Mouse (Mus musculus) 3T3-L1 (cell line): ENCODE data around the gene Sgpp1.
"Not testable (repeated sequence)": the region's sequence is repeated elsewhere in the genome, so short reads cannot be mapped to it uniquely, and the experiment has no call there.

Source experiments
- DNase-seq: peaks from one replicate; pipeline ENCODE4 v3.0.0-alpha.2; 2015; ENCODE audit warnings: low read depth, low spot score

The Sgpp1 gene

GRCm38 (mm10) chr12:75731927-75732443, 3.5 kb downstream of the Sgpp1 start:
- DNase-seq: peak; percentile 41

- DNase-seq: no peak
Measured at GRCm38 (mm10) chr12:75731508-75731907, 4.0 kb downstream of the Sgpp1 start.

- no peak for DNase-seq
Measured at GRCm38 (mm10) chr12:75730458-75730857, 5.1 kb downstream of the Sgpp1 start.

DNA sequence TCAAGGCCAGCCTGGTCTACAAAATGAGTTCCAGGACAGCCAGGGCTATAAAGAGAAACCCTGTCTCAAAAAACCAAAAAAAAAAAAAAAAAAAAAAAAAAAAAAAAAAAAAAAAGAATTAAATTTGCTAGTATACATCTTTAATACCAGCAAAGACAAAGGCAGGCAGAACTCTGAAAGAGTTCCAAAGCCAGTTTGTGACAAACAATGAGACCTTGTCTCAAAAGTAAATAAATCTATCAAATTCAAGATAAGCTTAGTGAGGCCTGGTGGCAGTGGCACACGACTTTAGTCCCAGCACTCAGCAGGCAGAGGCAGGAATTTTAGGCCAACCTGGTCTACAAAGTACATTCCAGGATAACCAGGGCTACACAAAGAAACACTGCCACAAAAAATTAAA, 5.7 kb downstream of the Sgpp1 start:
- DNase-seq: no peak

GRCm38 (mm10) chr12:75727333-75728125, 8.0 kb downstream of the Sgpp1 start:
- no peak for DNase-seq

DNA sequence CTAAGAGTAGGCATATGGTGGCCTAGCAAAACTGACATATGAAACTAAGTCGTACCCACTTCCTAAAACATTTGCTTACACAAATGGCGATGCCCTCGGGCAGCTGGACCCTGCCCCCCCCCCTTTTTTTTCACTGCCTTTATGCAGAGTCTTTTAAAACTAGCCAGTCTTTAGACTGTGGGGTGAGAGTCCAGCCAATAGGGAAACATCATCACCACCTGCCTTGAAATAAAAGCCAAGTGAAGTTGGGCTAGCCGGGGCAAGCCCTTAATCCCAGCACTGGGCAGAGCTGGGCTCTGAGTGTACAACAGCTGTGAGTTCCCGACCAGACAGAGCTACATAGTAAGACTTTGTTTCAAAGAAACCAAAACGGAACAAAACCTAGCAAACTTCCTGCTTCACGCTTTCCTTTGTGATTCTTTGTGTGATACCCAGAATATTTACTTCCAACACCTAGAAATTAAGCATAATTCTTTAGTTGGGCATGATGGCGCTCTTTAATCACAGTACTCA, 9.1 kb downstream of the Sgpp1 start:
- DNase-seq: no peak

- no peak for DNase-seq
Measured at GRCm38 (mm10) chr12:75724621-75725324, 10.8 kb downstream of the Sgpp1 start.

DNA sequence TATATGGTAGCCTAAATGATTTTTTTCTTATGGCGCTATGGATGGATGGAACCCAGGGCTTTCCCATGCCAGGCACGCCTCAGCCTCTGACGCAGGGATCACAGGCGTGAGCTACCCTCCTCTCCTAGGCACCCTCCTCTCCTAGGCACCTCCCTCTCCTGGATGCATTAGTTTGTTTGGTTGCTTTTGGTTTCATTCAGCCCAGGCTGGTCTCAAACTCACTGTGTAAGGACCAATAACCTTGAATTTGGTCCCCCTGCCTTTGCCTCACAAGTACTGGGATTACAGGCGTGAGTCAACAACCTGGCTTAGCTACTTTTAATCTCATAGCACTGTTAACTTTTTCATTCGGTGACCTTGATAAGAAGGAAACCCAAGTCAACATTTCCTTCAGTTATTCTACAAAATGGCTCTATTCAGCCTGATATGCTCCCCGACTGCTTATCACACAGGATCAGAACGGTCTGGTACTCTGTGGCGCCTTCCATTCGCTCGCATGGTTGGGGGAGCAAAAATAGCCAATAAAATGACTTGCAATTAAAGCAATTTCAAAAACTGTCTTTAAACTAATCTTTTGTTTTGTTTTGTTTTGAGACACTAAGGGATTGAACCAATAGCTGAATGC, 11.6 kb downstream of the Sgpp1 start:
- no peak for DNase-seq

- DNase-seq: no peak
Measured at GRCm38 (mm10) chr12:75721941-75722340, 13.6 kb downstream of the Sgpp1 start.

DNA sequence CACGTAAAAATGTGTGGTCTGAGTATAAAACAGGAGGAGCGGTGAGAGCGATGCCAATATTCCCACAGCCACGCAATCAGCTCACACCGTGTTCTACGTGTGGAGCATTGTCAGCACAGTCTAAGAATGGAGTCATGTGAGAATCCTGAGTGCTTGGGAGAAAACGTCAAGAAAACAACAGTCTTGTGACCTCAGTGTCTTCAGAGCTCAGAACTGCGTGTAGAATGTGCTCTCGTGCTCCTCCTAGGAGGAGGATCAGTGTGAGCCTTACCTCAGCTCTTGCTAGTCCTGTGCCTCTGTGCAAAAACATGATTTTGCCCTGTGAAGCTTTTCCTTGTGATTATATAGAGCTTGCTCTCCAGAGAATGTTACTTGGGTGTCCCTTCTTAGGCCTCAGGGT, 14.5 kb downstream of the Sgpp1 start:
- DNase-seq: no peak

DNA sequence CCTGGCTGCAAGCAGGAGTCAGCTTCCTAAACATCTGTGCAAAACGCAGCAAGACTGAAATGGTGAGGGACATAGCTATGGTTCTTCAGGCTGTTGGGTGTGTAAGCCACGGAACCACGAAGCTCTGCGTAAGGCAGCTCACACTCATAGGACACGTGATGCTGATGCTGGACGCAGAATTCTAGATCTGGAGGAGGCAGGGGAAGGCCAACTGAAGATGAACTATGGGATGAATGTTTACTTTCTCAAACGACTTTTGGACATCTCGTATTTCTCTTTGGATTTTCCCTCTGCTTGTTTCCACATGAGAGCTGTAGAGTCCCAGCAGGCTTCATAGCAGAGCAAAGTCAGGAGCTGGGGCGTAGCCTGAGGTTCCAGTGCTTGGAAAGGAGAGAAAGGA, 21.9 kb downstream of the Sgpp1 start:
- no peak for DNase-seq

DNA sequence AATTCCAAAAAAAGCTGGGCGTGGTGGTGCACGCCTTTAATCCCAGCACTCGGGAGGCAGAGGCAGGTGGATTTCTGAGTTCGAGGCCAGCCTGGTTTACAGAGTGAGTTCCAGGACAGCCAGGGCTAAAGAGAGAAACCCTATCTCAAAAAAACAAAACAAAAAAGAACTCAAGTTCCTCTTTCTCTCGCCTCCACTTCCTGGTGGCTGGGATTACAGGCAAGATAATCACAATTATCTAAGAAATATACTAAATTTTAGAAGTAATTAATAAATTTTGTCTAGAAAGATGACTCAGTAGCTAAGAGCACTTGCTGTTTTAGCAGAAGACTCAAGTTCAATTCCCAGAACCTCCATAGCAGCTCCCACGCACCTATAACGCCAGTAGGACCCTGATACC, 22.6 kb downstream of the Sgpp1 start:
- not testable (repeated sequence) for DNase-seq

DNA sequence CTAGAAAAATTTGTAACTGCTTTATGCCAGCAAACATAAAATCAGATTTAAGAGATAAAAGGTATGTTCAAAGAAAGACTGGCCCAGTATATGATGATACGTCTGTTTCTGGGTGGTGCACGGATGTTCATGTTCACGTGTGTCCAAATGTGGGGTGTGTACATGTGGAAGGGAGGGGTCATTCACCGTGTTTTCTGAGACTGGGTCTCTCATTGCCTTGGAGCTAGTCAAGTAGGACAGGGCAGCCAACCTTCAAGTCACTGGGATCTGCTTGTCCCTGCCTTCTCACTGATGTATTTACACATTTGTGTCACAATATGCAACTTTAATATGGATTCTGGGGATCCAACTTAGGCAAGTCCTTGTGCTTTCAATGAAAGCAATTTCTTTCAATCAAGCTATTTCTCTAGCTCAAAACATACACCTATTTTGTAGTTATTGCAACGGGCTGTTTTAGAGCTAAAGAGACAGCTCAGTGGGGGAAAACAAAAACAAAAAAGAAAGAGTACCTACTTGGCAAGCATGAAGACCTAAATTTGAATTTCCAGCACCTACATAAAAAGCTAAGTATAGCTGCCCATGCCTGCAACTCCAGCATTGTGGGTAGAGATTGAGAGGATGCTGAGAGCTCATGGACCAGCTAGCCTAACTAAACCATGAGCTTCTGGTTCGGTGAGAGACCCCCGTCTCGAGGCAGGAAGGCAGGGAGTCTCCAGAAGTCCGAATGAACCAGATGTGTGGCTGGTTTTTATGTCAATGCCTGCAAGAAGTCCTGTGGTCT, 24.7 kb downstream of the Sgpp1 start:
- DNase-seq: no peak

DNA sequence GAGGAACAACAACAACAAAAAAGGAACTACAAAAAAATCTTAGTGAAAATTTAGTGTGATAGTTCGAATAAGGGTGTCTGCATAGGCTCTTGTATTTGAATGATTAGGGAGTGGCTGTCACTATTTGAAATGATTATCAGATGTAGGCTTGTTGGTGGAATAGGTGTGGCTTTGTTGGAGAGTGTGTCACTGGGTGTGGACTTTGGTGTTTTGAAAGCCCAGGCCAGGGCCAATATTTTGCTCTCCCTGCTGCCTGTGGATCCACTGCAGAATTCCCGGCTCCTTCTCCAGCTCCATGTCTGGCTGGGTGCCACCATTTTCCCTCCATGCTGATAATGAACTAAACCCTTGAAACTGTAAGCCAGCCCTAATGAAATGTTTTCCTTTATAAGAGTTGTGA, 26.0 kb downstream of the Sgpp1 start:
- no peak for DNase-seq

GRCm38 (mm10) chr12:75706670-75707069, 28.9 kb downstream of the Sgpp1 start:
- no peak for DNase-seq

DNA sequence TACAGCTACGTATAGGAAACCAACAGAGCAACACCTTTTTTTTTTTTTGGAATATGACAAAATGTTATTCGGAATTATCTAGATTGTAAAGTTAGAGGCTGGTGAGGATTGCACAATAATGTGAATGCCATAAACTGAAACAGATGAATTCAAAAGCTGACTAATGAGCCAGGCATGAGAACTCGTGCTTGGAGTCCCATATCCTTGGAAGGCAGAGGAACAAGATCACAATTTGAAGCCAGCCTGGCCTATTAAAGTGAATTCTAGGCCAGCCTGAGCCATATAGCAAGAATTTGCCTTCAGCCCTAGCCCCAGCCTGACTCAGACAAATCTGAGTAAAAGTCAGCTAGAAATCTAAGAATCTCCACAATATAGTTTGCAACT, 32.8 kb downstream of the Sgpp1 start:
- DNase-seq: peak; percentile 97

- peak; percentile 93 for DNase-seq
Measured at GRCm38 (mm10) chr12:75702084-75702738, 33.3 kb downstream of the Sgpp1 start.

DNA sequence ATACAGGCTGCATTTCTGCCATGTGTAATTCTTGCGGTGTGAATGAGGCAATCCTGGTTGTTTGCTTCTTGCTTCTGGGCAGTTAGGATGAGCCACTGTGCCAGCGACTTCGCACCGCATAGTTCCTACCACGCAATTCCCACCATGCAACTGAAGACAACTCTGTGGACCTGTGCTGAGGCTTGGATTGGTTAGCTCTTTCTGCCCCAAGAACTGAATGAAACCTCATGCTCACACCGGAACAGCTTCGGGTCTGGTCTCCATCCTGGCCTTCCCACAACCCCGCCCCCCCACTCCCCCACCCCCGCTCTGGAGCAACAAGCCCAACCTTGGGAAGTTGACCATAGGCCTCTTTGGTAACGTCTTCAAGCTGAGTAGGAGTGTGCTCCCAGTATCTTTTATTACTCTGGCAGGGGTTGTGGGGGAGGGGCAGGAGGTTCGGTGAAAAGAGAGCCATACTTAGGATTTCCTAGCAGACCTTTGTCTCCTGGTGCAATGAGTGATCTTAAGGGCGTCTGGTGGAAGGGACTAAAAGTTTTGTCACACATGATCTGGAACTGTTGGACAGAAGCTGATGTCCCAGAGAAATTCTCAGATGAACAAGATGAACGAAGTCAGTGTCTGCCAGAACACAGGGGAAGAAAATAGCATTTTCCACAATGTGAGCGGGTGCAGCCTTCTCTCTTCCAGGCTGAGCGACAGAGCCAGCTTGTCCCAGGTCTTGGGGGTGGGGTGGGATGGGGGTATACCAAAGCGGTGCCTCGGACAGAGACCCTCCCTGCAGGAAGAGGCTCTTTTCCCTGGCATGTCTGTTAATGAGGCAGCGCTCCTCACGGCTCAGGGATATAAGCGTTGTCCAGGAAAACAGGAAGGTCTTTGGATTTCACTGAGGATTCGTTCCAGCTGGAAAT, 34.1 kb downstream of the Sgpp1 start:
- DNase-seq: peak; percentile 74

DNA sequence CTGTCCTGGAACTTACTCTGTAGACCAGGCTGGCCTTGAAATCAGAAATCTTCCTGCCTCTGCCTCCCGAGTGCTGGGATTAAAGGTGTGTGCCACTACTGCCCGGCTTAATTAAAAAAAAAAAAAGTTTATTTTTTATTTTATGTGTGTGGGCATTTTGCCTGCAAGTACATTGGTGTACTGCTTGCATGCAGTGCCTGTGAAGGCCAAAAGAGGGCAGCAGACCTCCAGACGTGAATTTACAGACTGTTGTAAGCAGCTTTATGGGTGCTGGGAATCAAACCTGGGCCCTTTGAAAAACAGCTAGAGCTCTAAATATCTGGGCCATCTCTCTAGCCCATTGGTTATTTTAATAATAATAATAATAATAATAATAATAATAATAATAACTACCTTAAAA, 36.8 kb downstream of the Sgpp1 start:
- DNase-seq: no peak

- DNase-seq: not testable (repeated sequence)
Measured at GRCm38 (mm10) chr12:75695845-75696244, 39.7 kb downstream of the Sgpp1 start.
